Mouse (Mus musculus): Measurements from ENCODE around the gene Nenf. TPM values are rescaled to one million over a fixed set of nuclear protein-coding genes. Genes with fewer than 3 reads are reported as not detected.
A peak's percentile ranks its signal among the peaks of the same experiment; 100 is the strongest.

The Nenf gene
- total RNA-seq, 2 experiments from 2014 or later = 101 to 108 TPM

GRCm38 (mm10) chr1:191323381-191323780 is 5.4 kb upstream of the Nenf start:
- DNase-seq = no peak

GRCm38 (mm10) chr1:191318686-191319085 is 692 bp upstream of the Nenf start:
- DNase-seq = peak in 1 of 2 experiments; percentile 32

- no peak for DNase-seq
Measured at GRCm38 (mm10) chr1:191316818-191317217, 1.2 kb downstream of the Nenf start.

GRCm38 (mm10) chr1:191313926-191314325 is 4.1 kb downstream of the Nenf start:
- peak in 1 of 2 experiments; percentile 29 for DNase-seq

GRCm38 (mm10) chr1:191313158-191313557 is 4.8 kb downstream of the Nenf start:
- DNase-seq = no peak

- peak; percentile 92 to 95 for DNase-seq
Measured at GRCm38 (mm10) chr1:191312513-191312941, 5.5 kb downstream of the Nenf start.

GRCm38 (mm10) chr1:191311296-191311898 is 6.6 kb downstream of the Nenf start:
- DNase-seq = no peak

GRCm38 (mm10) chr1:191307766-191308455 is 10.1 kb downstream of the Nenf start:
- DNase-seq = no peak

GRCm38 (mm10) chr1:191306316-191306715 is 11.7 kb downstream of the Nenf start:
- no peak for DNase-seq

GRCm38 (mm10) chr1:191305610-191306009 is 12.4 kb downstream of the Nenf start:
- DNase-seq = no peak

- no peak for DNase-seq
Measured at GRCm38 (mm10) chr1:191304216-191304615, 13.8 kb downstream of the Nenf start.

- DNase-seq = no peak
Measured at GRCm38 (mm10) chr1:191303736-191304135, 14.3 kb downstream of the Nenf start.

GRCm38 (mm10) chr1:191301903-191302302 is 16.1 kb downstream of the Nenf start:
- peak; percentile 54 to 59 for DNase-seq

- DNase-seq = peak; percentile 79 to 82
Measured at GRCm38 (mm10) chr1:191299215-191299942, 18.6 kb downstream of the Nenf start.

- DNase-seq = no peak
Measured at GRCm38 (mm10) chr1:191298304-191298703, 19.7 kb downstream of the Nenf start.

- peak; percentile 81 to 84 for DNase-seq
Measured at GRCm38 (mm10) chr1:191296445-191296844, 21.5 kb downstream of the Nenf start.

GRCm38 (mm10) chr1:191295784-191296183 is 22.2 kb downstream of the Nenf start:
- DNase-seq = no peak

- no peak for DNase-seq
Measured at GRCm38 (mm10) chr1:191293996-191294795, 23.8 kb downstream of the Nenf start.

GRCm38 (mm10) chr1:191293051-191293450 is 24.9 kb downstream of the Nenf start:
- DNase-seq = no peak

- DNase-seq = peak; percentile 87 to 90
Measured at GRCm38 (mm10) chr1:191292348-191292747, 25.6 kb downstream of the Nenf start.

- DNase-seq = peak in 1 of 2 experiments; percentile 52
Measured at GRCm38 (mm10) chr1:191288762-191289161, 29.2 kb downstream of the Nenf start.

- no peak for DNase-seq
Measured at GRCm38 (mm10) chr1:191284502-191284901, 33.5 kb downstream of the Nenf start.
